Mouse (Mus musculus) heart, embryonic 10.5 days (tissue): ENCODE results near the gene Mucl1. TPM values are rescaled to one million over a fixed set of nuclear protein-coding genes. Genes with fewer than 3 reads are reported as not detected.
"Not testable (repeated sequence)": the region's sequence is repeated elsewhere in the genome, so short reads cannot be mapped to it uniquely, and the experiment has no call there.

Experiments used
- DNase-seq: peaks from one replicate; pipeline ENCODE4 v3.0.0-alpha.2; 2017; ENCODE audit warnings: low spot score
- H3K27ac ChIP-seq: fragments of 300-500 bp; sonication (generic); 2 replicates; pipeline ENCODE4 v1.5.1; 2016; ENCODE audit warnings: mild to moderate bottlenecking
- H3K27me3 ChIP-seq: fragments of 300-500 bp; sonication (generic); 2 replicates; pipeline ENCODE4 v1.6.1; 2016; ENCODE audit warnings: mild to moderate bottlenecking; ENCODE audit not compliant: poor library complexity, insufficient read depth, severe bottlenecking
- H3K36me3 ChIP-seq: fragments of 300-500 bp; sonication (generic); 2 replicates; pipeline ENCODE4 v1.6.1; 2016; ENCODE audit warnings: mild to moderate bottlenecking, moderate library complexity
- H3K4me1 ChIP-seq: fragments of 300-500 bp; sonication (generic); 2 replicates; pipeline ENCODE4 v1.6.1; 2016; ENCODE audit warnings: mild to moderate bottlenecking
- H3K4me3 ChIP-seq: fragments of 300-500 bp; sonication (generic); 2 replicates; pipeline ENCODE4 v1.5.1; 2016; ENCODE audit warnings: mild to moderate bottlenecking, moderate library complexity
- H3K9me3 ChIP-seq: fragments of 300-500 bp; sonication (generic); 2 replicates; pipeline ENCODE4 v1.6.1; 2016; ENCODE audit warnings: mild to moderate bottlenecking, moderate library complexity
- WGBS: fragments of 180-500 bp; shearing (Covaris S2); methylation state at CpG from one replicate; pipeline ENCODE4 v1.1.7; 2016; 5-methylcytosine and 5-hydroxymethylcytosine counted together
- polyA plus RNA-seq: library from polyadenylated mRNA; unstranded; fragments of >200 nt; fragmentation: Nextera tagmentation; extraction: Ambion mirVana; gene quantifications from 2 replicates; pipeline ENCODE4 v1.2.1, GENCODE M21; 2016

Gene Mucl1
- polyA plus RNA-seq = not detected in 2 replicates

- H3K27ac ChIP-seq = no peak within 1 kb of the TSS
- DNase-seq = no peak
- H3K36me3 ChIP-seq = no peaks in the 10 kb centered on the region
- WGBS = 80% methylated on average over 2 of the region's 2 CpGs
- H3K4me3 ChIP-seq = no peak within 1 kb of the TSS
- no peaks in the 10 kb centered on the region for H3K9me3 ChIP-seq
- no peaks in the 10 kb centered on the region for H3K27me3 ChIP-seq
- H3K4me1 ChIP-seq = no peaks in the 10 kb centered on the region
Measured at GRCm38 (mm10) chr15:103755369-103755768, at the start of gene Mucl1. Mucl1 (minus strand) TSS chr15:103755469.

DNA sequence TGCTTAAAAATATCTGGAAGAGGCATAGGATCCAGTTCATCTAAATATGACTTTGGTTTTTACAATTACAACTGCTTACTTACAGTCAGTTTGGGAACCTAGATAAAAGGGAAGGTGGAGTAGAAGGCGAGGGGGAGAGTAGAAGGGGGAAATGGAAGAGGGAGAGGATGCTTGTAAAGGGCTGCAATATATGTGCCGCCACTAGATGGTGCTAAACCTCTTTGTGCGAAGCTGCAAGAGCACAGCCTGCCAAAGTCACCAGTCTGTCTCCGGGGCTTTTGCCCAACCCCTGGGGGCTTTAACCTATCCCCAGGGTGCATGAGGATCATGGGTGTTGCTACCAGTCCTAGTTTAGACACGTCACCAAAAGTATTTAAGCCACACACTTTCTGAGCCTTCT lies 11.6 kb upstream of the Mucl1 start:
- not testable (repeated sequence) for H3K27me3 ChIP-seq, H3K4me1 ChIP-seq, H3K27ac ChIP-seq, H3K9me3 ChIP-seq, H3K36me3 ChIP-seq, DNase-seq, H3K4me3 ChIP-seq
- WGBS = 3% methylated on average over 5 of the region's 5 CpGs

- not testable (repeated sequence) for H3K27me3 ChIP-seq, H3K27ac ChIP-seq, H3K36me3 ChIP-seq, DNase-seq, H3K4me1 ChIP-seq, H3K4me3 ChIP-seq, H3K9me3 ChIP-seq
- WGBS = 77% methylated on average over 5 of the region's 5 CpGs
Measured at GRCm38 (mm10) chr15:103716861-103717260, 38.4 kb downstream of the Mucl1 start.

Other genes starting within 250 kb of the Mucl1 start
- gene Ppp1r1a, start 217.5 kb downstream of the Mucl1 start, polyA plus RNA-seq = 57.4 and 77.3 TPM in 2 replicates
- gene Glycam1, start 190.4 kb downstream of the Mucl1 start, polyA plus RNA-seq = not detected in 2 replicates
- gene Mucl2, start 143.8 kb upstream of the Mucl1 start, polyA plus RNA-seq = not detected in 2 replicates